Mouse (Mus musculus): ENCODE results near the gene Ubap2l. TPM values are rescaled to one million over a fixed set of nuclear protein-coding genes. Genes with fewer than 3 reads are reported as not detected.

Gene Ubap2l
- total RNA-seq (2021), result 10 to 100 TPM; 90.4 to 95.0 TPM
- long read RNA-seq, experiment 1, partial matches to known transcripts, result 17 of 77 reads
- long read RNA-seq, experiment 1, other reads (novel, unspliced or antisense), result 53 of 77 reads
- long read RNA-seq, experiment 2, full-length matches to known transcripts, result 6 of 109 reads
- long read RNA-seq, experiment 2, partial matches to known transcripts, result 24 of 109 reads
- long read RNA-seq, experiment 2, other reads (novel, unspliced or antisense), result 79 of 109 reads

GRCm38 (mm10) chr3:90052351-90053241 is at the start of gene Ubap2l:
Ubap2l (minus strand) TSS chr3:90052628.
- peak; percentile 95 for DNase-seq
- intact Hi-C loops (cut with DNase I; ENCODE audit: low total_unique reads), result no loop called here

- intact Hi-C loops (cut with DNase I; ENCODE audit: low total_unique reads), result no loop called here
- DNase-seq, result no peak
These were observed 49.2 kb upstream of the Ubap2l start for GRCm38 (mm10) chr3:90101673-90102072.

- DNase-seq, result no peak
- intact Hi-C loops (cut with DNase I; ENCODE audit: low total_unique reads), result no loop called here
These were observed 48.6 kb upstream of the Ubap2l start for GRCm38 (mm10) chr3:90101010-90101409.

- no peak for DNase-seq
- intact Hi-C loops (cut with DNase I; ENCODE audit: low total_unique reads), result no loop called here
These were observed 45.5 kb upstream of the Ubap2l start for GRCm38 (mm10) chr3:90097928-90098327.

DNA sequence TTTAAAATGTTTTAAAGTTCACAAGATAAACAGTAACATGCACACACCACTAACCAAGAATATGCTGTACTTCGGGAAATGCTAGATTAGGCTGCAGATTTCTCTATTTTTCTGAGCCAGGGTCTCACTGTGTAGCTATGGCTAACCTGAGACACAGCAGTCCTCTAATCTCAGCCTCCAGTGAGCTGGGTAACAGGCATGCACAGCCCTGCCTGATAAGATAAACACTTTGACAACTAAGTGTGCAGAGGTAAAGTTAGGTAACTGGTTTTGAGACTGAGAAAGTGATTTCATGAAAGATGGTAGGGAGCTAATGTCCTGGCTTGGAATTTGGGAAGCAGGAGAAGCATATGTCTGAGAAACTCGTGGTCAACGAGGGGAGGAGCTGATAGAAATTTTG is 42.0 kb upstream of the Ubap2l start:
- DNase-seq, result no peak
- intact Hi-C loops (cut with DNase I; ENCODE audit: low total_unique reads), result no loop called here

DNA sequence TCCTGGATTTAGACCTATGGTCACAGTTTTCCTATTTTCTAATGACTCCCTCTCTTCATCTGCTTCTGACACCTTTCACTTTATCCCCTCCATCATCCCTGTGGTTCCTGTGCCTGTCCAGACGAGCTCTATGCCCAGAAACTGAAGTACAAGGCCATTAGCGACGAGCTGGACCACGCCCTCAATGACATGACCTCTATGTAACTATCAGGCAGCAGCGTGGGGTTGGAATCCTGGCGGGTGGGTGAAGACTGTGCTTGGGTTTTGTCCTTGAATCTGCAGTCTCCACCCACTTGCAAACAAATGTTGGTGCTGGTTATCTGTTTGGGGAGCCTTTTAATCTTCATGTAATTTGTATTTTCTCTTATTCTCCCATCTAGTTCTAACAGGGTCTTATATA is 38.5 kb upstream of the Ubap2l start:
- intact Hi-C loops (cut with DNase I; ENCODE audit: low total_unique reads), result no loop called here
- DNase-seq, result no peak

GRCm38 (mm10) chr3:90088617-90089016 is 36.2 kb upstream of the Ubap2l start:
- intact Hi-C loops (cut with DNase I; ENCODE audit: low total_unique reads), result no loop called here
- no peak for DNase-seq

DNA sequence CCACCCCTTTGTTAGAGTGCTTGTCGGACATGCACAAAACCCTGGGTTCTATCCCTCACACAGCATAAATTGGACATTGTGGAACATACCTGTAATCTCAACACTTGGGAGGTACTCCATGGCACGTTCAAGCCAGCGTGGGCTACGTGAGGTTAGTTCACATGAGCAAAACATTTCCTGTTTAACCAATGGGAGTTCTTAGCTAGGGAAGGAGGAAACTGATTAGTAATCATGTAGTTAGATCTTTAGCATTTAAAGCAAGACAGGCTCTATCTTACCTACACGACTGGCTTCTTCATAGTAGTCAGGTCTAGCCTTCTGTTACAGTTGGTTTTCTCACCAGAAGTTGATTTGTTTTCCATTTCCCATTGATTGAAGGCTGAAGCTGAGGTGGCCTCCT is 33.6 kb upstream of the Ubap2l start:
- no peak for DNase-seq
- intact Hi-C loops (cut with DNase I; ENCODE audit: low total_unique reads), result no loop called here

DNA sequence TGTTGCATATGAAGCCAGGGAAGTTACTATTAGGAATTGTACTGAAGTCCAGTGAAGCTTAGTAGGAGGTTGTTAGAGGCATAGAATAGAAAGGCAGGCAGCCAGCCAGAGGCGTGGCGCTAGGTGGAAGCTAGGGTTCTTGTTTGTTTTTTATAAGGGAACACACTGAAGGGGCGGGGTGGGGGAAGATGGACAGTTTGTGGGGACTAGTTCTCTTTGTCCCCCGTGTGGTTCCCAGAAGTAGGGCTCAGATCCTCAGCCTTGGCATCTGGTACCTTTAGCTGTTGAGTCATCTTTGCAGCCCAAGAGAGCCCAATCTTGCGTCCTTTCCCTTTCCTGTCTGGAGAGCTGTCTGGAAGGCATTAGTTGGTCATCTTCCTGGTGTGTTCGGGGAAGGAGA is 32.9 kb upstream of the Ubap2l start:
- peak; percentile 21 for DNase-seq
- intact Hi-C loops (cut with DNase I; ENCODE audit: low total_unique reads), result no loop called here

GRCm38 (mm10) chr3:90084790-90085189 is 32.4 kb upstream of the Ubap2l start:
- DNase-seq, result peak; percentile 45
- intact Hi-C loops (cut with DNase I; ENCODE audit: low total_unique reads), result no loop called here

- intact Hi-C loops (cut with DNase I; ENCODE audit: low total_unique reads), result no loop called here
- no peak for DNase-seq
These were observed 31.4 kb upstream of the Ubap2l start for GRCm38 (mm10) chr3:90083698-90084324.

- no peak for DNase-seq
- intact Hi-C loops (cut with DNase I; ENCODE audit: low total_unique reads), result no loop called here
These were observed 30.6 kb upstream of the Ubap2l start for GRCm38 (mm10) chr3:90083034-90083433.

DNA sequence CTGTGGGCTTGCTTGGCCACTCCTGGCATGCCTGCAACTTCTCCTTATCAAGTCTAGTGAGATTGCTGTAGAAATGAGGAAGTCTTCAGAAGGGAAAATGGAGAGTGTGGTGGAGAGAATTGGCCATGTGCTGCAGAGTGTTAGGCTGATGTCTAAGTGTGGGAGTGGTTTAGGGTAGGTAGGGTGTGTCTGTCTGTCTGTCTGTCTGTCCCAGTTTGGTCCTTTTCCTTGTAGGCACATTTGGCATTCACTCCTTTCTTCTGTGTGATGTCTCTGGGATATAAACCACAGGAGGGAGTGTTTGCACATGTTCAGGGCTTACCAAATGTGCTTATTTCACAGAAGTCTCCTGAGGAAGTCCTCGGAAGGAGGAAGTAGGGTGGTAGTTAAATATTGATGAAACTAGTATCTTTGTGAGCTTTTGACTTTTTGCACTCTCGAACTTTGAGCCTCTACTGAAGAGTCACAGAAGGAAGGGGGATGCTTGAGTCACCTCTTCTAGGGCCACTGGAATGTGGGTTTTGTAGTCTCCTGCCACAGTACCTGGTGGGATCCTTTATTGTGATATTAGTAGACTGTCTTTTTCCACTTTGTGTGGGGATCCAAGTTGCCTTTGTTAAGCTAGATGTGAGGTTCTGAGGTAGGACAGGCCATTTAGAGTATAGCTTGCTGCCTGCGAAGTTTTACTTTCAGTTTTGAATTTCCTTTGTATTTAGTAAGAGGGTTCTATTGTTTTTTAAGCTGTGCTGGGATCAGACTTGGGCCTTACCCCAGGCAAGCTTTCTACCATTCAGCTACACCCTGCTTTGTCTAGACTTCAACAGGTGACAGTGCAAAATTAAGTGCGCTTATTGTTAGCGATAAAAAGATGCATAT is 29.2 kb upstream of the Ubap2l start:
- intact Hi-C loops (cut with DNase I; ENCODE audit: low total_unique reads), result no loop called here
- no peak for DNase-seq

GRCm38 (mm10) chr3:90080498-90080863 is 28.1 kb upstream of the Ubap2l start:
- no peak for DNase-seq
- intact Hi-C loops (cut with DNase I; ENCODE audit: low total_unique reads), result no loop called here

DNA sequence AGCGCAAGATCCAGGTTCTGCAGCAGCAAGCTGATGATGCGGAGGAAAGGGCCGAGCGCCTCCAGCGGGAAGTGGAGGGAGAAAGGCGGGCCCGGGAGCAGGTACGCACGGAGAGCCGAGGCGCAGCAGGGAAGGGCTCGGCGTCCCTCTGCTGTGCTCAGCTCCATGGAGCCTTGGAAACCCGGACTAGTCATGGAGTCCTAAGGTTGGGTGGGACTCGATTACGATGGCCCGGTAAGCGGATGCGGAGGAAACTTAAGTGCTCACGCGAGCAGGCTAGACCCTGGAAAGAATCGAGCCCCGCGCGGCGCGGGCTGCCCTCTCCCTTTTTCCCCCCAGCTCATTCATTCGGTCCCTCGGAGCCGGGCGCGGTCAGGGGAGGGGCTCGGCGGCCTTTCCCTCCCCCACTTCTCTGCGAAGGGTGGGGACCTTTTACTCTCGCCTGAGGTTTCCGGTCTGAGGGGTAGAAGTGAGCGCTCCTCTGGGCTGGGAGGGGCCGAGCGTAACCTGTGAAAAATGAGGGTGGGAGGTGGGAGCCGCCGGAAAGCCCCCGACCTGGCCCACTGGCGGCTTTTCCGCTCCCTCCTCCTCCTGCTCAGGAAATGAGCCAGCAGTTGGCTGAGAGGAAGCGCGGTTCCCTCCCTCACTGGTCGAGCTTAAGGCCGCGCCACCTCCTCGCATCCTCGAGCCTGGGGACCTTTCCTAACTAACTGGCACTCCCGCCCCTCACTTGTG is 27.5 kb upstream of the Ubap2l start:
- DNase-seq, result peak; percentile 62
- intact Hi-C loops (cut with DNase I; ENCODE audit: low total_unique reads), result loop anchor here (5.0 kb wide), 1 partner anchor 128 kb away; no protein-coding TSS in a partner anchor

- intact Hi-C loops (cut with DNase I; ENCODE audit: low total_unique reads), result loop anchor here (5.0 kb wide), 1 partner anchor 127 kb away; no protein-coding TSS in a partner anchor
These were observed 26.8 kb upstream of the Ubap2l start for GRCm38 (mm10) chr3:90079133-90079762.

DNA sequence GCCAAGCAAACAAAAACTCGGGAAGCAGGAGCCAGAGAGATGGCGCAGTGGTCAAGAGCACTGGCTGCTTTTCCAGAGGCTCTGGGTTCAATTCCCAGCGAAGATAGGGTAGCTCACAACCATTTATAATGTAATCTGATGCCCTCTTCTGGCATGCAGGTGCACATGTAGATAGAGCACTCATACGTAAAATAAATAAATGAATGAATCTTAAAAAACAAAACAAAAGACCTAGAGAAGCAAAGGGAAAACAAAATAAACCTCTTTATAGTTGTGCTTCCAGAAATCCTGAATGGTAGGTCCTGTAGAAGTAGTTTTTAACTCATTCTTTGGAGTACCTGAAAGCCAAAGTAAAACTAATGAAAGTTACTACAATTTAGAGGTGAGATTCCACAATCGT is 25.8 kb upstream of the Ubap2l start:
- intact Hi-C loops (cut with DNase I; ENCODE audit: low total_unique reads), result loop anchor here (5.0 kb wide), 1 partner anchor 126 kb away; no protein-coding TSS in a partner anchor

More at GRCm38 (mm10) chr3:90079133-90079762, 26.8 kb upstream of the Ubap2l start:
- DNase-seq, result peak; percentile 94

More for the DNA sequence above, 25.8 kb upstream of the Ubap2l start:
- no peak for DNase-seq
